Mouse (Mus musculus): Measurements from ENCODE around the gene Olfr477. TPM values are rescaled to one million over a fixed set of nuclear protein-coding genes. Genes with fewer than 3 reads are reported as not detected.
"Not testable (repeated sequence)": the region's sequence is repeated elsewhere in the genome, so short reads cannot be mapped to it uniquely, and the experiment has no call there.

The Olfr477 gene
- polyA plus RNA-seq (2012; rRNA removed): not detected in 2 replicates

DNA sequence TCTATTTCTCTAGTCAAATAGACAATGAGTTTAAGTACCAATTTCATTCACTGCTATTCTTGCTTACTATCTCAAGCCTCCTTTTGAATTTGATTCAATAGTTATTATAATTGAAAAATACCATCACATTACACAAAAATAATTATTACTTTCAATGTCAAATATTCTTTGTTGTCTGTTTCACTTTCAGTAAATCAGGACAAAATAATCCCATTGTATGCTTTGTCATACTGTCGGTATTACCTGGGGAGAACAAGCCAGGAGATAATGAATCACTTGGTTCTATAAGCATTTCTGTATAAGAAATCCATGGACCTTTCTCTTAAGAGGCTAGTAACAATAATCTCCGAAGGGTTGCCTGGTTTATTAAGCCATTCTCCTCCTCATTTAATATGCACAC is at the start of gene Olfr477:
Gene Olfr477, plus strand, starts transcription at position 301 of the 400 bp plus-strand sequence.
- Histone ChIP-seq H3K27me3 (ENCODE audit: control insufficient read depth, insufficient read depth, low read length) (no peaks in the 10 kb centered on the region), H3K4me1 (ENCODE audit: control insufficient read depth, insufficient read depth, low read length) (no peaks in the 10 kb centered on the region), H3K4me3 (ENCODE audit: control insufficient read depth, low read depth, low read length) (no peak within 1 kb of the TSS), H3K36me3 (ENCODE audit: control insufficient read depth, insufficient read depth, low read length) (no peaks in the 10 kb centered on the region), H3K27ac (ENCODE audit: control insufficient read depth, insufficient read depth, low read depth, low read length) (no peak within 1 kb of the TSS)
- TF ChIP-seq POLR2A (IDR thresholded peaks at IDR 0.05; ENCODE audit: control insufficient read depth, low read depth, low read length) (no peak), CTCF (IDR thresholded peaks at IDR 0.05; ENCODE audit: control insufficient read depth, insufficient read depth, insufficient replicate concordance, low read depth, low read length) (no peak)

DNA sequence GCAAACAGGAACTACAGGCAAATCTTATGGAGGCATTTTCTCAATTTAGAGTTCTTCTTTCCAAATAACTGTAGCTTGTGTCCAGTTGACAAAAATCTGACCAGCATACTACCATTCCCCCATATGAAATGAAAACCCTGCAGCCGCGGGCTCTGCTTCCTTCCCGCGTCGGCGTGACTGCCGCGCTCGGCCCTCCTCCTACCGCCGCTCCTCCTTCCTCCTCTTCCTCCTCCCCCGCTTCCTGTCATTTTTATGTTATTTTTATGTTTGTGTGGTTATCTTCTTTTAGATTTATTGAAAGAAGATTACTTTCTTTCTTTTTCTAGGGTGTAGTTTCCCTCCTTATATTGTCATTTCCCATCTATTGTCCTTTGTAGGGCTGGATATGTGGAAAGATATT is 34.0 kb upstream of the Olfr477 start:
- H3K4me3 ChIP-seq (ENCODE audit: control insufficient read depth, low read depth, low read length); H3K4me1 ChIP-seq (ENCODE audit: control insufficient read depth, insufficient read depth, low read length); H3K27me3 ChIP-seq (ENCODE audit: control insufficient read depth, insufficient read depth, low read length); H3K27ac ChIP-seq (ENCODE audit: control insufficient read depth, insufficient read depth, low read depth, low read length); H3K36me3 ChIP-seq (ENCODE audit: control insufficient read depth, insufficient read depth, low read length): not testable (repeated sequence)

DNA sequence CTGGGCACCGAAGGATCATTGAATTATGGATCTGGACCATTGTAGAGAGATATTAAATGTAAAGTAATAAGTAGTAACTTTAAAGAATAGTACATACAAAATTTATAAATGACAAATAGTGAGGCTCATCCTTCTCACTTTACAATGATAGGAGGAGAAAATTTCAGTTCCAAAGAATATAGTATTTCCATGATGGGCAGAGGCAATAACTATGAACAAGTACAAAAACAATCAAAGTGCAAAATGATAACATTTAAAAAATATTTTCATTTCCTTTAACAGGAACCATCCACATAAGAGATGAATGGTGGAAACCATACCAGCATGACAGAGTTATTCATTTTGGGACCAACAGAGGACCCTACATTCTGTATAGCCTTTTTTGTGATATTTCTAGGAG is 32.1 kb upstream of the Olfr477 start, which contains the start of gene Olfr474:
Gene Olfr474, plus strand, starts transcription at position 301 of the 400 bp plus-strand sequence.
- Histone ChIP-seq H3K4me3 (ENCODE audit: control insufficient read depth, low read depth, low read length) (no peak within 1 kb of the TSS), H3K27ac (ENCODE audit: control insufficient read depth, insufficient read depth, low read depth, low read length) (no peak within 1 kb of the TSS)
- no peak for TF ChIP-seq POLR2A (IDR thresholded peaks at IDR 0.05; ENCODE audit: control insufficient read depth, low read depth, low read length)
- no peak for TF ChIP-seq CTCF (IDR thresholded peaks at IDR 0.05; ENCODE audit: control insufficient read depth, insufficient read depth, insufficient replicate concordance, low read depth, low read length)

DNA sequence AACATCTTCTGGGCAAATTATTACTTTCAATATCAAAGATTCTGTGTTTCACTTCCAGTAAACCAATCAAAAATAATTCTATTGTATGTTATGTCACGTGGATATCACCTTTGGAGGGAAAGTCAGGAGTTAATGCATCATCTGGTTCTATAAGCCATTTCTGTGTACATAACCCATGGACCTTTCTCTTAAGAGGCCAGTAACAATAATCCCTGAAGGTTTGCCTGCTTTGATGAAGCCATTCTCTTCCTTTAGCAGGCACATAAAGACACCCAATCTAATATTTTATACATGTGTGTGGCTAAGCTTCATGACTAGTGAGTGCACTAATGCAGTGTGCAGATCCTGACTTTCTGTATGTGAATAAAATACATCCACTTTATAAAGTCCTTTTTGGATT is 22.0 kb upstream of the Olfr477 start, which contains the start of gene Olfr476:
Gene Olfr476, plus strand, starts transcription at position 301 of the 400 bp plus-strand sequence.
- Histone ChIP-seq H3K27ac (ENCODE audit: control insufficient read depth, insufficient read depth, low read depth, low read length) (no peak within 1 kb of the TSS), H3K4me3 (ENCODE audit: control insufficient read depth, low read depth, low read length) (no peak within 1 kb of the TSS), H3K4me1 (ENCODE audit: control insufficient read depth, insufficient read depth, low read length) (no peaks in the 10 kb centered on the region), H3K27me3 (ENCODE audit: control insufficient read depth, insufficient read depth, low read length) (no peaks in the 10 kb centered on the region), H3K36me3 (ENCODE audit: control insufficient read depth, insufficient read depth, low read length) (no peaks in the 10 kb centered on the region)
- TF ChIP-seq POLR2A (IDR thresholded peaks at IDR 0.05; ENCODE audit: control insufficient read depth, low read depth, low read length) (no peak), CTCF (IDR thresholded peaks at IDR 0.05; ENCODE audit: control insufficient read depth, insufficient read depth, insufficient replicate concordance, low read depth, low read length) (no peak)

More for the DNA sequence above, 32.1 kb upstream of the Olfr477 start, which contains the start of gene Olfr474:
- H3K27me3 ChIP-seq (ENCODE audit: control insufficient read depth, insufficient read depth, low read length): no peaks in the 10 kb centered on the region
- H3K4me1 ChIP-seq (ENCODE audit: control insufficient read depth, insufficient read depth, low read length): no peaks in the 10 kb centered on the region
- H3K36me3 ChIP-seq (ENCODE audit: control insufficient read depth, insufficient read depth, low read length): no peaks in the 10 kb centered on the region

DNA sequence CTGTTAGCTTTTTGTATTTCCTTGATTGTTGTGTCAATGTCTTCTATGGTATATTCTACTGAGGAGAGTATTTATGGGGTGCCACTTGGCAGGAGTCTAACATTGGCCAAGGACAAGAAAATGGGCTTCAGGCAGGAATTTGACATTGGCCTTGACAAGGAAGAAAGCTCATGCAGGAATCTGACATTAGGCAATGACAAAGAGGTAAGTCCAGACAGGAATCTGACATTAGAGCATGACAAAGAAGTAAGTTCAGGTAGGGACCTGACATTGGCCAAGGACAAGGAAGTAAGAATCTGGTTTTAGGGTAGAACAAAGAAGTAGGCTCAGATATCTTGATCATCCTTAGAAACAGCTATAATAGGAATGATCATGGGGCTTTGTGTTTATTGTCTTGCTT is 27.8 kb downstream of the Olfr477 start:
- H3K27ac ChIP-seq (ENCODE audit: control insufficient read depth, insufficient read depth, low read depth, low read length); H3K4me1 ChIP-seq (ENCODE audit: control insufficient read depth, insufficient read depth, low read length); H3K4me3 ChIP-seq (ENCODE audit: control insufficient read depth, low read depth, low read length); H3K36me3 ChIP-seq (ENCODE audit: control insufficient read depth, insufficient read depth, low read length); H3K27me3 ChIP-seq (ENCODE audit: control insufficient read depth, insufficient read depth, low read length): not testable (repeated sequence)

DNA sequence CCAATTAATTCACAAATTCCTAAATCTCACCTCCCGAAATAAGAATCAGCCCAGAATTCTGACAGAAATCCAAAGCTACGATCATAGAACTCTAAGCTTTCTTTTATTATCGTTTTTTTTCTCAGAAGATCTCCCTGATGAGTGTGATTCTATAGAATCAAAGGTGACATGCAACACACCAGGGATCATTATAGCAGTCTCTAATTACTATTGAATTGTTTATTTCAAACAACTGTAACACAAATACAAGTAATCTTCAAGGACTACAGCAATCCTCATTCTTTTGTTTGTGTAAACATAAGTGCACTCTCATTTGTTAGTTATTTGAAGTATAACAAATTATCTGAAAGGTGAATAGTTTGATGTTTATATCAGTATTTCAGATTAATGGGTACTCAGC is 47.4 kb downstream of the Olfr477 start, which contains the start of gene Olfr478:
Gene Olfr478, minus strand, starts transcription at position 101 of the 400 bp plus-strand sequence.
- Histone ChIP-seq H3K4me1 (ENCODE audit: control insufficient read depth, insufficient read depth, low read length) (no peaks in the 10 kb centered on the region), H3K36me3 (ENCODE audit: control insufficient read depth, insufficient read depth, low read length) (no peaks in the 10 kb centered on the region), H3K27me3 (ENCODE audit: control insufficient read depth, insufficient read depth, low read length) (no peaks in the 10 kb centered on the region), H3K27ac (ENCODE audit: control insufficient read depth, insufficient read depth, low read depth, low read length) (no peak within 1 kb of the TSS), H3K4me3 (ENCODE audit: control insufficient read depth, low read depth, low read length) (no peak within 1 kb of the TSS)
- TF ChIP-seq CTCF (IDR thresholded peaks at IDR 0.05; ENCODE audit: control insufficient read depth, insufficient read depth, insufficient replicate concordance, low read depth, low read length) (no peak), POLR2A (IDR thresholded peaks at IDR 0.05; ENCODE audit: control insufficient read depth, low read depth, low read length) (no peak)

Other genes starting within 250 kb of the Olfr477 start
- 13.2 and 14.8 TPM in 2 replicates for gene Cyb5r2, start 228.7 kb upstream of the Olfr477 start, polyA plus RNA-seq (2012; rRNA removed)
- not detected in 2 replicates for gene Ovch2, start 185.5 kb upstream of the Olfr477 start, polyA plus RNA-seq (2012; rRNA removed)
- not detected in 2 replicates for gene Olfr467, start 174.4 kb upstream of the Olfr477 start, polyA plus RNA-seq (2012; rRNA removed)
- gene Olfr469, start 161.2 kb upstream of the Olfr477 start, polyA plus RNA-seq (2012; rRNA removed): not detected in 2 replicates
- not detected in 2 replicates for gene Olfr470, start 139.2 kb upstream of the Olfr477 start, polyA plus RNA-seq (2012; rRNA removed)
- 0.01 TPM in 1 of 2 replicates, not detected in the other for gene Olfr472, start 88.8 kb upstream of the Olfr477 start, polyA plus RNA-seq (2012; rRNA removed)
- gene Olfr473, start 56.2 kb upstream of the Olfr477 start, polyA plus RNA-seq (2012; rRNA removed): not detected in 2 replicates
- gene Olfr474, start 32.0 kb upstream of the Olfr477 start, polyA plus RNA-seq (2012; rRNA removed): not detected in 2 replicates
- gene Olfr476, start 21.9 kb upstream of the Olfr477 start, polyA plus RNA-seq (2012; rRNA removed): not detected in 2 replicates
- not detected in 2 replicates for gene Olfr478, start 47.3 kb downstream of the Olfr477 start, polyA plus RNA-seq (2012; rRNA removed)
- gene Olfr479, start 64.0 kb downstream of the Olfr477 start, polyA plus RNA-seq (2012; rRNA removed): not detected in 2 replicates
- gene Olfr480, start 80.7 kb downstream of the Olfr477 start, polyA plus RNA-seq (2012; rRNA removed): not detected in 2 replicates
- not detected in 2 replicates for gene Olfr481, start 93.2 kb downstream of the Olfr477 start, polyA plus RNA-seq (2012; rRNA removed)
- not detected in 2 replicates for gene Olfr482, start 110.9 kb downstream of the Olfr477 start, polyA plus RNA-seq (2012; rRNA removed)
- gene Olfr483, start 114.2 kb downstream of the Olfr477 start, polyA plus RNA-seq (2012; rRNA removed): not detected in 2 replicates
- not detected in 2 replicates for gene Olfr484, start 140.8 kb downstream of the Olfr477 start, polyA plus RNA-seq (2012; rRNA removed)
- gene Olfr485, start 173.2 kb downstream of the Olfr477 start, polyA plus RNA-seq (2012; rRNA removed): not detected in 2 replicates
- not detected in 2 replicates for gene Olfr486, start 186.0 kb downstream of the Olfr477 start, polyA plus RNA-seq (2012; rRNA removed)
- not detected in 2 replicates for gene Olfr487, start 227.9 kb downstream of the Olfr477 start, polyA plus RNA-seq (2012; rRNA removed)